Mouse (Mus musculus) urinary bladder, postnatal 25 days (tissue): Measurements from ENCODE around the gene Pnmal2.
A peak's percentile ranks its signal among the peaks of the same experiment; 100 is the strongest.

Experiments used
- DNase-seq: peaks from one replicate; pipeline ENCODE4 v3.0.0; 2022; ENCODE audit warnings: low spot score

The Pnmal2 gene

DNA sequence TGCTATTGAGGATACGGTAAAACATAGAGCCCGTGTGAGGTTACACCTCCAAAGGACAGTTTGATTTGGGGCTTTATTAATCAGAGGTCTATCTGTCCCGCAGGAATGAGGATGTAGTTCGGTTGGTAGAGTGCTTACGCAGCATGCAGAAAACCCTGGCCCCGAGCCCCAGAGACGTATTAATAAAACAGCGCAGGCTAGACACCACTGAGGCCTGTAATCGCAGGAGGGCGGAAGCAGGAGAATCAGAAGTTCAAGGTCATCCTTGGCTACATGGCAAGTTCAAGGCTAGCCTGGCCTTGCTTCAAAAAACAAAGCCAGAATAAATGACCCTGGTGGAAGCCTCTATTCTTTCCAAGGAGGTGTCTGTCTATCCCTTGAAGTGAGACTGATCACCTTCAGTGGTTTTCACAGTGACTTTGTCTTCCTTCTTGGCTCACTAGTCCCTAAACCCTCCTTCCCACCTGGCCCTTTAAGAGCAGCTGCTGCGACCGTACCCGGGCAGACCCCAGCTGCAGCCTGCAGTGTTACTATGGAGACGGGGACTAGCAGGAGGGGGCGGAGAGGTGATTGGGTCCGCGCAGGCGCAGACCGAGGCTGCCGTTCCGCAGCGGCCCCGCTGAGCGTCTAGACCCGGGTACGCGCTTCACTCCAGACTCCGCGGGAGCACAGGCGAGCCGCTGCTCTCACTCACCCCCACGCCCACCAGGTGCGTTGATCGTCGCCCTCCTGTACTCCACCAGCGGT, at the start of gene Pnmal2:
Gene Pnmal2 (plus strand): TSS at position 622 of the 747 bp plus-strand sequence.
- DNase-seq = peak; percentile 55

DNA sequence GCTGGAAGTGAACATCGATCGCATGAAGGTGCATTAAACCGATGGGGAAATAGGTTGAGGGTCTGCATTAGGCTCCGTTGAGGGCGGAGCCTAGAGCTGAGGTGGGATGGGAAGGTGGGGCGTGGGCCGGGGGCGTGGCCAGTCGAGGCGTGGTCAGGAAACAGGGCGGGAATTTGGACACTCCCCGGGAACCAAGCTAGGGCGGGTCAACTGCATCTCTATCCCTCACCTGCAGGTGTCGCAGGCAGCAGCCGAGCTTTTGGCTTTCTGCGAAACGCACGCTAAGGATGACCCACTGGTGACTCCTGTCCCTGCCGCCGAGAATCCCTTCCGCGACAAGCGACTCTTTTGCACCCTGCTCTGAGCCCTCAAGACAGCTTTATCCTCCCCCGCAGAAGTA, 49.5 kb upstream of the Pnmal2 start:
- DNase-seq = peak; percentile 72

DNA sequence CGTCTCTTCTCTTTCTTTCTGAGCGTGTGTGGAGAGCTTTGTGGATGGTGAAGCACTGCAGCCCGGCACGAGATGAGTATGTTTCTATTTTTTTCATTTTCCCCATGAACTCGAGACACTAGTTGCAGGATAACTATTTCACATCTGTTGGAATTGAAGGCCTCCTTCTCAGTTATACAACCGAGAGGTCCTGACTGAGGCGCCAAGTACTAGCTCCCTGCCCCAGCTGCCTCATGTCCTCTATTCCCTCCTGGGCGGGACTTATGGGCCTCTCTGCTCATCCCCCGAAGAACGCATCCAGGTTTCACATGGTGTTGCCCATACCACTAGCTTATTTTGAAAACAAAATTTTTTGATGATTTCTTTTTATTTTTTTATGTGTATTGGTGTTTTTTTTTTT, 49.0 kb upstream of the Pnmal2 start:
- no peak for DNase-seq

DNA sequence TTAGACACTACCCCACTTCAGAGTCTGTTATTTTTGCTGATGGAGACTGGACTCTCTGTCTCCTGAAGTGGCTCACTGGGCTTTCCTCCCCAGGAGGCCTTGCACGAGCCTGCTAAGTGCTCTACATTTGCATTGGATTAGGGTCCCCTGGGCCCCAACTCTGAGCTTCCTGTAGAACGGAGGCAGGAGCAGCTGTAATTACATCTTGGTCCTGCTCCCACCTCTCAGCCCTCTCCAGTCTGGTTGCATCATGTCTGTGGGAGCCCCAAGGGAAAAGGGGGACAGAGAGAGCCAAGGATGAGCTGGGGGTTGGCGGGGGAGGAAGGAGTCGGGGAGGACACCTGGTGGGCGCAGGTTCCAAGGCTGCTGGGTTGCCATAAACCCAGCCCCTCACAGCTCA, 44.0 kb upstream of the Pnmal2 start:
- no peak for DNase-seq

DNA sequence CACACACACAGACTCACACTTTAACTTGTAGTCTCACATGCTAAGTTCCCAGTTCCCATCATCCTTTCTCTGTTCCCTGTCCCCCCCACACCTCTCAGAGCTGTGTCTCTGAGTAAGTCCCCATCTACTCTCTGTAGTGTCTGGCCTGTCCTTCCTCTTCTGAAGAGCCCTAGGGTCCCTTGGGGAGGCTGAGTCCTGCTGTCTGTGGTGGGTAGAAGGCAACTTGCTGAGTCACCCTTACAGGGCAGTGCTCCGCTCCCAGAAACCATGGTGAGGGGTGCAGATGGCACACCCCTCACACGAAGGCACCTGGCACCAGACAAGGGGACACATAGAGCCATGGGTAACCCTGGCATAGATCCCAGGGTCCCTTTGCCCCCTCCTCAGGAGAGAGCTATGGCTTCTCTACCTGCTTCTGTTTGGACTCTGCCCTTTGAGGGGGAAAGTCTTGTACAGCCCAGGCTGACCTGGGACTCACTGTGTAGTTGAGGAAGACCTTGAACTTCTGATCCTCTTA, 41.0 kb upstream of the Pnmal2 start:
- no peak for DNase-seq

DNA sequence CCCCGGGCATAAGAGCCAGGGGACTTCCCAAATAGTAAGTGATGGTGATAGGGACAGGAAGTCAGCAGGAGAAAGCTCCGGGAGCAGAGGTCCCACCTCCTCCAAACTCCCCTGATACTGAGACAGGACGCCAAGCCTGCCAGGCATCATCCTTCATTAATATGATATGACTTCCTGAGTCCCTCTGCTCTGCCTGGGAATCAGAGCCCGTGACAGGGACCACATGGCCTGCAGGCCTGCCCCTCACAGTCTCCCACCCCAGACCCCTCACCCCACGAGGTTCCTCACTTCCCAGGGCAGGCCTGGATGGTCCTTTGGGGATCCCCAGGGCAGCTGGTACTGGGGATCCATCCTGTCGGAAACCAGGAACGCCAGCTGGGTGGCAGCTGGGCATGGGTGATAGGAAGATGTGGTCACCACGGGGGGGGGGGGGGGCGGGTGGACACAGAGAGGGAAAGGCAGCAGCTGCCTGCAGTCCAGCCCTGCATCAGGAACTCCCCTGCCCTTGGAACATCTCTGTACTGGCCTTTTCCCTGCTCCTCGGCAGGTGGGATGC, 40.3 kb upstream of the Pnmal2 start:
- no peak for DNase-seq

DNA sequence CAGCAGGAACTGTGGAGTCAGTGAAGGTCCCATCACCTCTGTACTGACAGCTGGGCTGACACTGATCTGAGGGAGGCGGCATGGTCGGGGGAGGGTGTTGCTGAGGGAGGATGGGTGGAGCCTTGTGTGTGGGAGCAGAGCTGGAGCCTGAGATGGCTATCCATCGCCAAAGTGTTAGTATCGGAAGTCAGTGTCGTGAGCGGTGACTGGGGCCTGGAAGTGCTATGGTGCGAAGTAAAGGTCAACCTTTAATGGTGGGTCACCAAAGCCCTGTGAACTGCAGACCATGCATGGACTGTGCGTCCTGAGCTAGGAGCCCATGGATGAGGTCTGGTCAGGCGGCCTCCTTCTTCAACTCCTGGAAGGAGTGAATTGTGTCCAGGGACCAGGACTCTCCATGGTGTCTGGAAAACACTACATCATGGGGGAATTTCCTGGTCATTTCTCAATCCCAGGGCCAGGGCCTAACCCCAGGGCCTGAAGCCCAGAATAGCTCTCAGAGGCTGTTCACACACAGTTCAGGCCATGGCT, 38.9 kb upstream of the Pnmal2 start:
- DNase-seq = no peak

DNA sequence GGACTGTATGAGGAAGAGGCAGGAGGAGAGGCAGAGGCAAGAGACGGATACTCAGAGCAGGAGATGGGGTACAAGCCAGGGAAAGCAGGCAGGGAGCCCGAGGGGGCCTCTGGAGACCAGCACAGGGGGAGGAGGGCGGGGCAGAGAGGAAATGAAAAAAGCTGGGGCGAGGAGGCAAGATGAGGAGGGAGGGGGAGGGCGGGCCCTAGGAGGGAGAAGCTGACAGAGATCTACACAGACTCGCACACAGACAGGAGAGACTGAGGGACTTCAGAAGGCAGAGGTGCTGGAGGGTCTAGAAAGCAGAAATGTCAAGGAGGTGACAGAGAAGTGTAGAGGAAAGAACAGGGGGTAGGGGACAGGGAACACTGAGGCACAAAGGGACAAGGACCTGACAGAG, 38.2 kb upstream of the Pnmal2 start, which contains the start of gene Ptgir:
Gene Ptgir (plus strand): TSS at position 210 of the 400 bp plus-strand sequence.
- no peak for DNase-seq

DNA sequence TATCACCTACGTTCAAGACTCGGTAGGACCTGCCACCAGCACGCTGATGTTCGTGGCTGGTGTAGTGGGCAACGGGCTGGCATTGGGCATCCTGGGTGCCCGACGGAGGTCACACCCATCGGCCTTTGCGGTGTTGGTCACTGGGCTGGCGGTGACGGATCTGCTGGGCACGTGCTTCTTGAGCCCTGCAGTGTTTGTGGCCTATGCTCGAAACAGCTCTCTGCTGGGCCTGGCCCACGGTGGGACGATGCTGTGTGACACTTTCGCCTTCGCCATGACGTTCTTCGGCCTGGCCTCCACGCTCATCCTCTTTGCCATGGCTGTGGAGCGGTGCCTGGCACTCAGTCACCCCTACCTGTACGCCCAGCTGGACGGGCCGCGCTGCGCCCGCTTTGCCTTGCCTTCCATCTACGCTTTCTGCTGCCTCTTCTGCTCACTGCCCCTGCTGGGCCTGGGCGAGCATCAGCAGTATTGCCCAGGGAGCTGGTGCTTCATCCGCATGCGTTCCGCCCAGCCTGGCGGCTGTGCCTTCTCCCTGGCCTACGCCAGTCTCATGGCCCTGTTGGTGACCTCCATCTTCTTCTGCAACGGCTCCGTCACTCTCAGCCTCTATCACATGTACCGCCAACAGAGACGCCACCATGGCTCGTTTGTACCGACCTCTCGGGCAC, 37.5 kb upstream of the Pnmal2 start:
- no peak for DNase-seq

DNA sequence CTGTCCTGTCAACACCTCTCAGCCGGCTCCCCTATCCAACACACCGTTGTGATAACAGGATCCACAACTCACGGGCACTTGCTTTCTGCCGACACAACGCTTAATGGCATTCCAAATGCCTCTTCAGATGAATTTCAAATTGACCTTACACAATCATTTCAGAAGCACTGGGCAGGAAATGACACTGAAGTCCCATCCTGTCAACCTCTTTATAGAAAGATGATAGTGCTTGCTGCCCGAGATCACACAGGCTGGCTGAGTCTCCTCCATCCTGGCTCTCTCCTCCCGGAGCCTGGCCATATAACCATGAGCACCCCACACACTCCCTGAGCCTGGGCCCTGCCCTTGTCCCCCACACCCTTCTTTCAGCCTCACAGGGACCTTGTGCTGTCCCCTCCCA, 36.6 kb upstream of the Pnmal2 start:
- DNase-seq = no peak

DNA sequence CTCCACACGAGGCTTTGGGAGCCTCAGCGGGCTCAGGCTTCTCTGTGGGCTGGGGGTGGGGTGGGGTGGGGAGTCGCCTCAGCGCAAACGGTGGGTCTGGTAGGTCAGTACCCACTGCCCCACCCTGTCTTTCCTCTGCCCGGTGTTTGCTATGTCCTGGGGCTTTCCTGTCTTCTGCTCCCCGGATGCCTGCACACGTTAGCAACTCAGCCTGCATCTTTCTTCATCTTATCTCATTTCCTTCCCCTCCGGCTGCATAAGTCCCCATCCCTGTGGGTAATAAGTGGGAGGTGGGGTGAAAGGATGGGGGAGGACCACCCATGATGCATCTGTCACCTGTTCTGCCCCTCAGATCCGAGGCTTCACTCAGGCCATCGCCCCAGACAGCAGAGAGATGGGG, 36.1 kb upstream of the Pnmal2 start:
- no peak for DNase-seq

DNA sequence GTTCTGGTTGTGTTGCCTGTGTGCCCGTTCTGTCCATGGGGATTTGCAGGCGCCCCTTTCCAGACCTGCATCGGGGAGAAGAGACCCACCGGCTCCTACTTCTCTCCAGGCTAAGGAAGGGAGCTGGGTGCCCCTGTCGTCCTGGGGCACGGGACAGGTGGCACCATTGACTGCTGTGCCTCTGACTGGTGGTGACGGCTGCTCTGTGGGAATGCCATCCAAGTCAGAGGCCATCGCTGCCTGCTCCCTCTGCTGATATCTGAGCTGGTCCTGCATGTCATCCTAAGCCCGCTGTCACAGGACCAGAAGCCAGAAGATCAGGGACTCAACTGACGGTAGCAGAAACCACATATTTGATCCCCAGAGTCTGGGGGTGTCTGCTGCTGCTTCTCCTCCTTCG, 35.6 kb upstream of the Pnmal2 start:
- no peak for DNase-seq

DNA sequence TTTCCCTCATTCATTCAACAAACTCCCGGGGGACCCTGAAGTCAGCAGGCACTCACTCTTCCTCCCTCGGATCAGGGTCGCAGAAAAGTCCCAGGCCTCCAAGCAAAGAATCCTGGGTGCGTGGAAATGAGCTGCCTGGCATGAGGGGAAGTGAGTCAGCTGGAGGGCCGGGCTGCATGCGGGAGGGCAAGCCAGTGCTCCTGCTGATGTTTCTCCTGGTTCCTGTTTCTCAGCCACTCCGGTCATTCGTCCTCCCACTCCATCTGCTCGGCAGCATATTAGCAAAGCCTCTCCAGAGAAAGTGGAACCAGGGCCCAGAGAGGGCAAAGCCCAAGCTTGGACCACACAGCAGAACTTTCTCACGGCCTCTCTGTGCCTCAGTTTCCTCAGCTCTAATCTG, 34.6 kb upstream of the Pnmal2 start:
- DNase-seq = no peak

DNA sequence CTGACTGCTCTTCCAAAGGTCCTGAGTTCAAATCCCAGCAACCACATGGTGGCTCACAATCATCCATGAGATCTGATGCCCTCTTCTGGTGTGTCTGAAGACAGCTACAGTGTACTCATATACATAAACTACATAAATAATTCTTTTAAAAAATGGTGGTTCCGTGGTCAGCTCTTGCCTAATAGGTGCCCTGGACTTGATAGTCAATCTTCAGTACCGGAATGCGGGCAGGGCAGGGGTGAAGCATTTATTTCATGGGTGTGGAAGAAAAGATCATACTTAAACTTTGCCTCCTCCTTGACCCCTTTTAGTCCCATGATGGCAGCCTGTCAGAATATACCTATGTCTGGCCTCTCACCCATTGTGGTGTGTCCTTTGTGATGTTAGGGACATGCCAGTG, 32.6 kb upstream of the Pnmal2 start:
- DNase-seq = no peak

DNA sequence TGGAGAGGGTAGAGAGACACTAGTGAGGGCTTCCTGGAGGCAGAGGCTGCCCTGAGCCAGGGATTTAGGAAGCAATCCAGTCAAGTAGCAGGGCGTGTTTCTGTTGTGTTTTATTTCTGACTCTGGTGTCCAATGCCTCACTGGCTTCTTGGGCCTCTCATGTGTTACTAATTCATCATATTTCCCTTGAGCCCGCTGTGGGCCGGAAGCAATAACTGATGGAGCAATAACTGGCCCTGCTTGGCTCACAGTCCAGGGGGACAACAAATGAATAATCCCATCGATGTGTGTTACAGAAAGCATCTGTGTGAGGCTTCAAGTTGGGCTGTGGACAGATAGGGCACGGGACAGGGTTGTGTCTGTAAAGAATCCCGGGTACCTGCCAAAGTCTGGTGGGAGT, 32.1 kb upstream of the Pnmal2 start:
- no peak for DNase-seq

DNA sequence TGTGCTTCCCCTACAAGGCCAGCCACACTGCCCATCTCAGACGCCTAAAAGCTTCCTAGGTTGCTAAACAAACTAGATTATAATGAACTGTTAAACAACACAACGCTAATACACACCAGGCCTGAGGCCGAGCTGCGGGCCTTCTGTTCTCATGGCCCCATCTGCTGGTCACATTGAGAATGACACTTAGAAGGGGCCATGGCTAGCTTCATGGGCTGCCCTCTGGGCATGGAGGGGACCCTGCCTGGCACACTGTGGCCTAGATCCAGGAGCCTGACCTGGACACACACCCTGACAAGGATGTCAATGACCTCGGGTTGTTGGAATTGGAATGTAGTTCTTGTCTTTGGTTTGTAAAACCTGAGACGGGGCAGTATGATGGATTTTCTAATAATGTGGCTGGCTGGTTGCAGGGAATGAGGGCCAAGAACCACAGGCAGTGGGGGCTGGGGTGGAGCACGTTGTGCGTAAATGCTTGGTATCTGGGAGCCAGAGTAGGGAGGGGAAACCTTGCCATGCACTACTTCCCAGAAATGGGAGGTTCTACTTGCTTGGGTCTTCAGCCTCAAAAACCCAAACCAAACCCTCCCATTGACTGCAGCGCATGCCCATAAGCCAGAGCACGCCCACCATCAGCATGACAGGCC, 30.6 kb upstream of the Pnmal2 start:
- peak; percentile 68 for DNase-seq

DNA sequence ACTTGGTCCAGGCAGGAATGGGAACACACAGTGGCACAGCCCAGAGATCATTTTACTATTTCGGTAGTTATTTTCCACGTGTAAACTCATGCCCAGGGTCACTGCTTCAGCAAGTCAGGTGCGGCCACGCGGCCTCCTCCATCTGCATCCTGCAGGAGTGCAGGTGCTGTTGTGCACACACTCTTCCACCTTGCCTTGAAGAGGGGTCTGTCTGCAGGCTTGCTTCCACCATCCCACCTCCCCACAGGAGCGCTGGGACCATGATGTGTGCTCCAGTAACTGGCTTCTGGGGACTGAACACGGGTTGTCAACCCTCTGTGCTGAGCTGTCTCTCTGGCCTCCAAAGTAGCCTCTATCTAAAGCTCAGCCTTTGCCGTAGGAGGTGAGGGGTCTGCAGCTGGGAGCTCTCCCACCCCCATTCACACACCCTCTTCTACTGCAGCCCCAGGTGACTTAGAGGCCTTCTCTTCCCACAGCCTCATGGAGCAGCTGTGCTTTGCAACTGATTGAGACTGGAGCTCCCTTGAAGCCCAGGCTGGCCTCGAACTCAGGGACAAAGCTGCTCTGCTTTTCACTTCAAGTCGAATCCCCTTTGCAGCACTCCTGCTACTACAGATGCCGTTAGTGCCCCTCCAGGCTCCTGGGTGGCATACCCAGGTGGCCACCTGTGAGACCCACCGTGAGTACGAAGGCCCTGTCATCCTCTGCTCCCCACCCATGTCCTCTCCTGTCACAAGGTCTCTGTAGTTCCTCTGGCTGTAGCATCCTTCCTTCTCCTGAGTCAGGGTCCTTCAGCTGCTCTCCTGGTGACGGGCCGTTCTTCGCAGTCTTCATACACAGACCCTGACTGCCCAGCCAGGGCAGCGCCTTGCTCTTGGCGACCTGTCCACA, 29.8 kb upstream of the Pnmal2 start:
- no peak for DNase-seq

DNA sequence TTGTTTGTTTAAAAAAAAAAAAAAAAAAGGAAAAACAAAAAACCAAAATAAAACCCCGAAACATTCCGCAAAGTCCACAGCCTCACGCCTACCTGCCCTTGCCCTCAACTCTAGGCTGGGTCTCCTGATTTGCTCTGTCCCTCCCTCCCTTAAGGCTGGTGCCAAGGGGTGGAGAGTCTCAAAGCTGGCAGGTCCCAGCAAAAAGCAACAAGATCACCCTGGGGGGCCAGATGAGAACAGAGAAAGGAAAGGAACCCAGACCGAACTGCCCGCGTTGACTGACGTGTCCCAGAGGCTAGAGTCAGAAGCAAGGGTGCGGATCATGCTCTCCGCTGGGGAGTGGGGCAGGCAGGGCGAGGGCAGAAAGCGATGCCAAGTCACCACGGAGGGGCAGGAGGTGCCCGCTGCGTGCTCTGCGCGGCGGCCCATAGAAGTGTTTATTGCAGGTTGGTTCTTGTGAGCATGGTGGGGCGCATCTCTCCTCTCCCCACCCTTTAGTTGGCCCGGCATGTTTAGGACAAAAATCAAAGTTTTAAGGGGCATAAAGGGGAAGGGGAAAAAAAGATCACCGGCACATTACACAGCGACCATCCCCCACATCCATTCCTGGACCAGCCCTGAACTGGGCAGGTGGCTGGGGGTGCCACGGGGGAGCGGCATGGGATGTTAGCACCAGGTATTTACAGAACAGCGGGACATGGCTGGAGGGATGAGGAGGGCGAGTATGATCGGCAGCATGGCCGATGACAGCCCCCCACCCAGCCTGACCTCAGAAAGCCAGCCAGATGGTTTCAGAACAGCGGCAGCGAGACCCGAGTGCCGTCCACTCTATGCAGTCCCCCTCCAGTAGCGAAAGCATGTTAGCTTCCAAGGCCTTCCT, 28.8 kb upstream of the Pnmal2 start:
- DNase-seq = no peak

DNA sequence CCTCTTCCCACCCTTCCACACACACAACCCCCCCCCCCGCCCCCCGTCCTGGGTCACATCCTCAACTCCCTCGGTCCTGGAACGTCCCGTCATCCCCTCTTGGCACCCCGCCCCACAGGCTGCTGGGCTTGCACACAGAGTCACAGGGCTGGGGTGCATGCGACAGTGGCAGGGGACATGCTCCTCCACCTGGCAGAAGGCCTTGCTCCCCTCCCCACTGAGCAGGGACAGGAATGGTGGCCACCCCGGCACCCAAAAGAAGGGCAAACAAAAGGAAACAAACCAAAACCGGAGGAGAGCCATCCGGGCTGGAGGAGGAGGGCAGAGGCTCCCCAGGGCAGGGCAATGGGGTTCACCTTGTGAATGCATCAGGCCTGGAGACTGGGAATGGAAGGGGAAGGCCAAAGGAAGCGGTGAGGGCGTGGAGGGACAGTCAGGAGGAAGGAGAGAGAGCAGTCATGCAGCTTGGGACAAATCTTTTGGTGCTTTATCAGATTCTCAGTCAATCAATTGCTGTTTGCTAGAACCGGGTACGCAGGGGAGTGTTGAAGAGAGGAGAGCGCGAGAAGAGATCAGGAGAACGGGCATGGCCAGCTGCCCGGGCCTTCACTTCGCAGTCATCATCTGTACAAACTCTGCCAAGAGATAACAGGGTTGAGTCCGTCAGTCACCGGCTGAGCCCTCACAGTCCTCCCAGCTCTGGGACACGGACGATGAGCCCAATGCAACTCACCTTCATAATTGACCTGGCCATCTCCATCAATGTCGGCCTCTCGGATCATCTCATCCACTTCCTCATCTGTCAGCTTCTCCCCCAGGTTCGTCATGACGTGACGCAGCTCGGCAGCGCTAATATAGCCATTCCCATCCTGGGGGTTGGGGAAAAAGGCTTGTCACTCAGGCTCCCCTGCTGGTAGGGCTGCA, 27.9 kb upstream of the Pnmal2 start:
- DNase-seq = no peak
